Mouse (Mus musculus) heart, embryonic 16.5 days (tissue): ENCODE measurements around the gene Gpr153. TPM values are rescaled to one million over a fixed set of nuclear protein-coding genes. Genes with fewer than 3 reads are reported as not detected.
A peak's percentile ranks its signal among the peaks of the same experiment; 100 is the strongest.
"Not testable (repeated sequence)": the region's sequence is repeated elsewhere in the genome, so short reads cannot be mapped to it uniquely, and the experiment has no call there.

Experiments used
- ATAC-seq: fragments of 200-750 bp; cut with Nextera tagmentation; replicated peaks from 2 replicates; pipeline ENCODE4 v1.8.0; 2017; ENCODE audit warnings: moderate number of reproducible peaks; ENCODE audit not compliant: insufficient read depth, low FRiP score; ENCODE audit errors: extremely low read depth
- H3K27ac ChIP-seq: fragments of 300-500 bp; sonication (generic); 2 replicates; pipeline ENCODE4 v1.5.1; 2014; ENCODE audit warnings: mild to moderate bottlenecking, low read length, control low read depth, moderate library complexity
- H3K27me3 ChIP-seq: fragments of 300-500 bp; sonication (generic); 2 replicates; pipeline ENCODE4 v1.6.1; 2014; ENCODE audit warnings: low read length, mixed read lengths; ENCODE audit not compliant: control insufficient read depth, insufficient read depth
- H3K36me3 ChIP-seq: fragments of 300-500 bp; sonication (generic); 2 replicates; pipeline ENCODE4 v1.6.1; 2014; ENCODE audit not compliant: control insufficient read depth, insufficient read depth
- H3K4me1 ChIP-seq: fragments of 300-500 bp; sonication (generic); 2 replicates; pipeline ENCODE4 v1.6.1; 2014; ENCODE audit warnings: low read length, mixed read lengths; ENCODE audit not compliant: control insufficient read depth, insufficient read depth
- H3K4me2 ChIP-seq: fragments of 300-500 bp; sonication (generic); 2 replicates; pipeline ENCODE4 v1.6.1; 2014; ENCODE audit warnings: low read depth, mild to moderate bottlenecking, control low read depth, low read length
- H3K4me3 ChIP-seq: fragments of 300-500 bp; sonication (generic); 2 replicates; pipeline ENCODE4 v1.5.1; 2014; ENCODE audit warnings: mild to moderate bottlenecking, control low read depth, low read length
- H3K9ac ChIP-seq: fragments of 300-500 bp; sonication (generic); 2 replicates; pipeline ENCODE4 v1.6.1; 2014; ENCODE audit warnings: low read length, control low read depth
- H3K9me3 ChIP-seq: fragments of 300-500 bp; sonication (generic); replicated peaks from 2 replicates; pipeline ENCODE4 v1.6.1; 2016; ENCODE audit warnings: low read length; ENCODE audit not compliant: control insufficient read depth
- WGBS: fragments of 180-500 bp; shearing (Covaris S2); extraction: QIAGEN DNeasy Blood & Tissue Kit; methylation state at CpG from one replicate; pipeline ENCODE4 v1.1.7; 2014; 5-methylcytosine and 5-hydroxymethylcytosine counted together
- polyA plus RNA-seq: library from polyadenylated mRNA; unstranded; fragments of >200 nt; fragmentation: Nextera tagmentation; extraction: Ambion mirVana; gene quantifications from 2 replicates; pipeline ENCODE4 v1.2.1, GENCODE M21; 2015

Gpr153 gene
- 8.4 and 10.4 TPM in 2 replicates for polyA plus RNA-seq

- Histone ChIP-seq H3K9me3 (no peaks in the 10 kb centered on the region), H3K4me1 (peaks cover 42% of the 10 kb centered on the region), H3K27ac (peak within 1 kb of the TSS; percentile 86), H3K27me3 (no peaks in the 10 kb centered on the region), H3K4me2 (peak within 1 kb of the TSS; percentile 88), H3K9ac (peak within 1 kb of the TSS; percentile 86), H3K36me3 (no peaks in the 10 kb centered on the region; the same call in 1 of the 2 replicates), H3K4me3 (peak within 1 kb of the TSS; percentile 70)
- ATAC-seq = peak; percentile 71
- WGBS = 2% methylated on average over 47 of the region's 48 CpGs
Measured at GRCm38 (mm10) chr4:152273621-152274236, at the start of gene Gpr153. Gpr153 (plus strand) TSS chr4:152274232.

- H3K27ac ChIP-seq = peak overlapping the region; percentile 17; the same call in 1 of the 2 replicates
- H3K4me3 ChIP-seq = no peak overlapping the region
- H3K4me1 ChIP-seq = peaks cover 6% of the 10 kb centered on the region
- no peaks in the 10 kb centered on the region for H3K9me3 ChIP-seq
- H3K27me3 ChIP-seq = no peaks in the 10 kb centered on the region
- no peak for ATAC-seq
- H3K4me2 ChIP-seq = no peak overlapping the region
- H3K9ac ChIP-seq = no peak overlapping the region
- 73% methylated on average over 13 of the region's 13 CpGs for WGBS
- peaks cover 4% of the 10 kb centered on the region; the same call in 1 of the 2 replicates for H3K36me3 ChIP-seq
Measured at GRCm38 (mm10) chr4:152226901-152227486, 47.0 kb upstream of the Gpr153 start.

- no peak overlapping the region for H3K27ac ChIP-seq
- WGBS = 74% methylated on average over 12 of the region's 12 CpGs
- no peak overlapping the region for H3K4me3 ChIP-seq
- no peak for ATAC-seq
- H3K4me2 ChIP-seq = no peak overlapping the region
- H3K9ac ChIP-seq = no peak overlapping the region
- no peaks in the 10 kb centered on the region for H3K9me3 ChIP-seq
- peaks cover 4% of the 10 kb centered on the region for H3K36me3 ChIP-seq
- peaks cover 5% of the 10 kb centered on the region; the same call in 1 of the 2 replicates for H3K4me1 ChIP-seq
- no peaks in the 10 kb centered on the region for H3K27me3 ChIP-seq
Measured at GRCm38 (mm10) chr4:152227749-152228527, 46.1 kb upstream of the Gpr153 start.

GRCm38 (mm10) chr4:152230331-152230730, 43.7 kb upstream of the Gpr153 start:
- H3K4me1 ChIP-seq, H3K4me3 ChIP-seq, H3K27ac ChIP-seq, H3K36me3 ChIP-seq, H3K9me3 ChIP-seq, ATAC-seq, H3K27me3 ChIP-seq, H3K4me2 ChIP-seq, H3K9ac ChIP-seq: not testable (repeated sequence)
- WGBS = 46% methylated on average over 4 of the region's 4 CpGs

- Histone ChIP-seq H3K9me3 (no peaks in the 10 kb centered on the region), H3K36me3 (peaks cover 4% of the 10 kb centered on the region), H3K27ac (no peak overlapping the region), H3K4me3 (no peak overlapping the region), H3K9ac (no peak overlapping the region), H3K4me1 (peaks cover 5% of the 10 kb centered on the region; the same call in 1 of the 2 replicates), H3K4me2 (no peak overlapping the region), H3K27me3 (no peaks in the 10 kb centered on the region)
- 82% methylated on average over 7 of the region's 7 CpGs for WGBS
- ATAC-seq = no peak
Measured at GRCm38 (mm10) chr4:152231326-152231725, 42.7 kb upstream of the Gpr153 start.

- no peaks in the 10 kb centered on the region for H3K9me3 ChIP-seq
- ATAC-seq = no peak
- H3K27ac ChIP-seq = no peak overlapping the region
- peaks cover 7% of the 10 kb centered on the region for H3K36me3 ChIP-seq
- 91% methylated on average over 4 of the region's 4 CpGs for WGBS
- no peak overlapping the region for H3K4me3 ChIP-seq
- 0 out of 2 replicates have a peak, but pooled peaks cover 3% of the 10 kb centered on the region for H3K4me1 ChIP-seq
- H3K9ac ChIP-seq = no peak overlapping the region
- no peaks in the 10 kb centered on the region for H3K27me3 ChIP-seq
- no peak overlapping the region for H3K4me2 ChIP-seq
Measured at GRCm38 (mm10) chr4:152232411-152232903, 41.6 kb upstream of the Gpr153 start.

DNA sequence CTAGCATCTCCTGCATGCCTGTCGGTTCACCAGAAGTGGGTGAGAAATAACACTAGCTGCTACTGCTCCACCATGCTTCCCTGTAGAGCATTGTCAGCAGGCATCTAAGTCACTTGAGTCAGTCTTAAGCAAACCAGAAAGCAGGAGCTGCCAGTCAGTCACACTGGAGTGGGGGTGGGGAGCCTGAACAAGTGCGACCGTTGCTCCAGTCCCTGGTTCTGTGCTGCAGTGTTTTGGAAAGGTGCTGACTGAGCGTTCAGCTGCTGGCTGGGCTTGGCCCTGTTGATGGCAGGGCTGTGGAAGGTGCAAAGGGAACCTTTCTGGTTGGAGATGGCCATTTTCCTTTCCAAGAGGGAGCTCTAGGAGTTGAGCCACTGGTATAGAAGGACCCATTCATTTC, 34.1 kb upstream of the Gpr153 start:
- Histone ChIP-seq H3K27me3 (no peaks in the 10 kb centered on the region), H3K4me3 (no peak overlapping the region), H3K4me1 (peaks cover 28% of the 10 kb centered on the region), H3K36me3 (0 out of 2 replicates have a peak, but pooled peaks cover 11% of the 10 kb centered on the region), H3K4me2 (no peak overlapping the region), H3K27ac (no peak overlapping the region), H3K9me3 (no peaks in the 10 kb centered on the region), H3K9ac (no peak overlapping the region)
- 40% methylated on average over 4 of the region's 4 CpGs for WGBS
- no peak for ATAC-seq

- H3K4me2 ChIP-seq = no peak overlapping the region
- no peaks in the 10 kb centered on the region for H3K9me3 ChIP-seq
- H3K36me3 ChIP-seq = 0 out of 2 replicates have a peak, but pooled peaks cover 3% of the 10 kb centered on the region
- no peak overlapping the region for H3K27ac ChIP-seq
- no peak overlapping the region for H3K4me3 ChIP-seq
- 0 out of 2 replicates have a peak overlapping the region, but pooled peaks have one; percentile 10 for H3K9ac ChIP-seq
- no peaks in the 10 kb centered on the region for H3K27me3 ChIP-seq
- H3K4me1 ChIP-seq = peaks cover 55% of the 10 kb centered on the region
- 78% methylated on average over 9 of the region's 9 CpGs for whole genome bisulfite sequencing
- no peak for ATAC-seq
Measured at GRCm38 (mm10) chr4:152243241-152243891, 30.7 kb upstream of the Gpr153 start.
